Mouse (Mus musculus) thymus, adult 2 months (tissue): ENCODE results near the gene Gm5737. TPM values are rescaled to one million over a fixed set of nuclear protein-coding genes. Genes with fewer than 3 reads are reported as not detected.

ENCODE experiments used
- DNase-seq: peaks from one replicate; pipeline ENCODE4 v3.0.0; 2021
- H3K27ac ChIP-seq: fragments of 200-500 bp; 2 replicates; pipeline ENCODE4 v1.5.1; 2012; ENCODE audit warnings: low read length, control low read depth; ENCODE audit not compliant: control insufficient read depth, insufficient read depth
- H3K27me3 ChIP-seq: fragments of 200-500 bp; 2 replicates; pipeline ENCODE4 v1.6.1; 2012; ENCODE audit warnings: mild to moderate bottlenecking, low read length, moderate library complexity, mixed read lengths; ENCODE audit not compliant: control insufficient read depth, insufficient read depth
- H3K36me3 ChIP-seq: fragments of 200-500 bp; 2 replicates; pipeline ENCODE4 v1.6.1; 2012; ENCODE audit warnings: mild to moderate bottlenecking, low read length, moderate library complexity; ENCODE audit not compliant: control insufficient read depth, insufficient read depth
- H3K4me1 ChIP-seq: fragments of 200-500 bp; replicated peaks from 2 replicates; pipeline ENCODE4 v1.6.1; 2012; ENCODE audit warnings: low read length; ENCODE audit not compliant: control insufficient read depth, insufficient read depth
- H3K4me3 ChIP-seq: fragments of 200-500 bp; 2 replicates; pipeline ENCODE4 v1.5.1; 2012; ENCODE audit warnings: mild to moderate bottlenecking, low read length, control low read depth, moderate library complexity; ENCODE audit not compliant: control insufficient read depth, insufficient read depth
- CTCF ChIP-seq: fragments of 200-500 bp; IDR thresholded peaks from 2 replicates; pipeline ENCODE4 v1.5.1; 2012; ENCODE audit warnings: mild to moderate bottlenecking, control low read depth, low read length, moderate library complexity, borderline replicate concordance; ENCODE audit not compliant: control insufficient read depth, poor library complexity, insufficient read depth; ENCODE audit errors: extremely low read depth
- POLR2A ChIP-seq: fragments of 200-500 bp; IDR thresholded peaks from 2 replicates; pipeline ENCODE4 v1.6.1; 2012; ENCODE audit warnings: mild to moderate bottlenecking, low read length, control low read depth, moderate library complexity; ENCODE audit not compliant: control insufficient read depth, poor library complexity, insufficient read depth; ENCODE audit errors: extremely low read depth
- WGBS: fragments of 180-500 bp; shearing (Covaris S2); methylation state at CpG from one replicate; pipeline ENCODE4 v1.1.7; 2018; 5-methylcytosine and 5-hydroxymethylcytosine counted together
- polyA plus RNA-seq: library from polyadenylated mRNA; depleted of rRNA; stranded (reverse); fragments of >200 nt; gene quantifications from 2 replicates; pipeline ENCODE4 v1.2.3, GENCODE M21; 2012; rRNA removed

Gene Gm5737
- polyA plus RNA-seq, 1 experiment = 0.08 TPM

- no peak overlapping the region for H3K27ac ChIP-seq
- DNase-seq = no peak
- H3K4me1 ChIP-seq = peaks cover 6% of the 10 kb centered on the region; the same call in 1 of the 2 replicates
- WGBS = 98% methylated on average over 4 of the region's 4 CpGs
- no peaks in the 10 kb centered on the region for H3K27me3 ChIP-seq
- TF ChIP-seq CTCF (no peak), POLR2A (no peak)
- H3K4me3 ChIP-seq = no peak overlapping the region
- H3K36me3 ChIP-seq = peaks cover 6% of the 10 kb centered on the region; the same call in 1 of the 2 replicates
These were observed 68.6 kb downstream of the Gm5737 start for GRCm38 (mm10) chr7:120880770-120881169.

Other genes with a start within 250 kb of the Gm5737 start
- gene Uqcrc2, start 177.2 kb upstream of the Gm5737 start, polyA plus RNA-seq = 70.4 and 89.4 TPM in 2 replicates
- 0.05 TPM in 1 of 2 replicates, not detected in the other for gene Pdzd9, start 142.0 kb upstream of the Gm5737 start, polyA plus RNA-seq
- 29.8 and 31.0 TPM in 2 replicates for gene Mosmo, start 134.7 kb upstream of the Gm5737 start, polyA plus RNA-seq
- 0.70 and 0.88 TPM in 2 replicates for gene Vwa3a, start 73.0 kb upstream of the Gm5737 start, polyA plus RNA-seq
- 26.2 and 29.5 TPM in 2 replicates for gene Eef2k, start 30.5 kb downstream of the Gm5737 start, polyA plus RNA-seq
- gene Polr3e, start 105.4 kb downstream of the Gm5737 start, polyA plus RNA-seq = 18.6 and 22.0 TPM in 2 replicates
- gene Cdr2, start 169.9 kb downstream of the Gm5737 start, polyA plus RNA-seq = 6.0 TPM in 2 replicates
- 0.13 and 0.16 TPM in 2 replicates for gene Mfsd13b, start 170.1 kb downstream of the Gm5737 start, polyA plus RNA-seq
- gene Mettl9, start 222.1 kb downstream of the Gm5737 start, polyA plus RNA-seq = 20.7 and 28.1 TPM in 2 replicates